Mouse (Mus musculus) MEL (cell line): ENCODE results near the gene Eef2. TPM values are rescaled to one million over a fixed set of nuclear protein-coding genes. Genes with fewer than 3 reads are reported as not detected.

Experiments used
- DNase-seq: peaks from one replicate; pipeline ENCODE4 v3.0.0; 2011; ENCODE audit warnings: low read depth, low spot score
- H3K27ac ChIP-seq: 2 replicates; pipeline ENCODE4 v1.5.1; 2012; ENCODE audit warnings: low read depth, mild to moderate bottlenecking, control low read depth, low read length, moderate library complexity; ENCODE audit not compliant: control insufficient read depth
- H3K27me3 ChIP-seq, 2 experiments: fragments of 150-350 bp in 1 of 2; sonication (generic) in 1 of 2; 2 replicates each; pipeline ENCODE4 v1.6.1; 2012; ENCODE audit warnings: low read length in 2 of 2, mild to moderate bottlenecking in 2 of 2, improper control_type of control experiment in 1 of 2, moderate library complexity in 1 of 2; ENCODE audit not compliant: insufficient read depth in 2 of 2, control insufficient read depth in 1 of 2
- H3K36me3 ChIP-seq, 2 experiments: 2 replicates each; pipeline ENCODE4 v1.6.1; 2012 to 2014; ENCODE audit warnings: low read length in 2 of 2, improper control_type of control experiment in 1 of 2, inconsistent platforms in 1 of 2, mild to moderate bottlenecking in 1 of 2; ENCODE audit not compliant: insufficient read depth in 2 of 2, control insufficient read depth in 1 of 2
- H3K4me1 ChIP-seq, 2 experiments: fragments of 150-350 bp in 1 of 2; sonication (generic) in 1 of 2; 2 replicates each; pipeline ENCODE4 v1.6.1; 2012; ENCODE audit warnings: low read length in 2 of 2, improper control_type of control experiment in 1 of 2, mild to moderate bottlenecking in 1 of 2; ENCODE audit not compliant: insufficient read depth in 2 of 2, control insufficient read depth in 1 of 2
- H3K4me3 ChIP-seq, 2 experiments: fragments of 150-350 bp in 1 of 2; sonication (generic) in 1 of 2; 2 replicates each; pipeline ENCODE4 v1.5.1; 2012; ENCODE audit warnings: low read depth in 2 of 2, low read length in 2 of 2, mild to moderate bottlenecking in 2 of 2, moderate library complexity in 2 of 2, control low read depth in 1 of 2, improper control_type of control experiment in 1 of 2; ENCODE audit not compliant: control insufficient read depth in 1 of 2, insufficient read depth in 1 of 2
- H3K79me2 ChIP-seq: 2 replicates; pipeline ENCODE4 v1.6.1; 2012; ENCODE audit warnings: mild to moderate bottlenecking, low read length, moderate library complexity; ENCODE audit not compliant: control insufficient read depth, poor library complexity, insufficient read depth
- H3K9ac ChIP-seq: 2 replicates; pipeline ENCODE4 v1.6.1; 2012; ENCODE audit warnings: low read depth, mild to moderate bottlenecking, control low read depth, low read length, moderate library complexity; ENCODE audit not compliant: control insufficient read depth, poor library complexity, severe bottlenecking
- H3K9me3 ChIP-seq: fragments of 150-350 bp; sonication (generic); replicated peaks from 2 replicates; pipeline ENCODE4 v1.6.1; 2012; ENCODE audit warnings: mild to moderate bottlenecking, low read length, improper control_type of control experiment, moderate library complexity; ENCODE audit not compliant: insufficient read depth
- BHLHE40 ChIP-seq: IDR thresholded peaks from 2 replicates; pipeline ENCODE4 v1.6.1; 2012; ENCODE audit warnings: low read depth, mild to moderate bottlenecking, inconsistent platforms, low read length, improper control_type of control experiment, borderline replicate concordance
- CTCF ChIP-seq, 3 experiments: IDR thresholded peaks in 2 of 3; conservative IDR thresholded peaks in 1 of 3; 2 replicates each; pipeline ENCODE4 v1.5.1; 2011 to 2012; ENCODE audit warnings: low read length in 3 of 3, low read depth in 2 of 3, mild to moderate bottlenecking in 2 of 3, improper control_type of control experiment in 1 of 3, inconsistent platforms in 1 of 3, mixed read lengths in 1 of 3, moderate library complexity in 1 of 3; ENCODE audit not compliant: control insufficient read depth in 1 of 3, insufficient read depth in 1 of 3, poor library complexity in 1 of 3, severe bottlenecking in 1 of 3
- E2F4 ChIP-seq: IDR thresholded peaks from 2 replicates; pipeline ENCODE4 v1.6.1; 2011; ENCODE audit warnings: low read depth, low read length, improper control_type of control experiment, borderline replicate concordance
- GABPA ChIP-seq: IDR thresholded peaks from 2 replicates; pipeline ENCODE4 v1.6.1; 2012; ENCODE audit warnings: low read depth, mild to moderate bottlenecking, inconsistent platforms, low read length, improper control_type of control experiment, moderate library complexity
- GATA1 ChIP-seq: IDR thresholded peaks from 2 replicates; pipeline ENCODE4 v1.6.1; 2011; ENCODE audit warnings: low read depth, low read length, improper control_type of control experiment
- HCFC1 ChIP-seq: IDR thresholded peaks from 2 replicates; pipeline ENCODE4 v1.6.1; 2012; ENCODE audit warnings: low read depth, mild to moderate bottlenecking, inconsistent platforms, low read length, improper control_type of control experiment, moderate library complexity
- KAT2A ChIP-seq: conservative IDR thresholded peaks from 2 replicates; pipeline ENCODE4 v1.6.1; 2012; ENCODE audit warnings: low read depth, low read length, improper control_type of control experiment, inconsistent platforms
- MEF2A ChIP-seq: IDR thresholded peaks from 2 replicates; pipeline ENCODE4 v1.6.1; 2014; ENCODE audit warnings: low read depth, mild to moderate bottlenecking, inconsistent platforms, low read length, improper control_type of control experiment; ENCODE audit not compliant: poor library complexity, insufficient replicate concordance, severe bottlenecking; ENCODE audit errors: extremely low read depth
- MXI1 ChIP-seq: IDR thresholded peaks from 2 replicates; pipeline ENCODE4 v1.6.1; 2011; ENCODE audit warnings: mild to moderate bottlenecking, low read depth, low read length, improper control_type of control experiment
- MYB ChIP-seq: IDR thresholded peaks from 2 replicates; pipeline ENCODE4 v1.6.1; 2011; ENCODE audit warnings: mild to moderate bottlenecking, low read depth, low read length, improper control_type of control experiment
- MYC ChIP-seq: IDR thresholded peaks from 2 replicates; pipeline ENCODE4 v1.6.1; 2011; ENCODE audit warnings: low read depth, mild to moderate bottlenecking, low read length, improper control_type of control experiment, moderate library complexity
- POLR2AphosphoS2 ChIP-seq: IDR thresholded peaks from 2 replicates; pipeline ENCODE4 v1.6.1; 2011; ENCODE audit warnings: low read length, improper control_type of control experiment
- POLR2AphosphoS5 ChIP-seq: IDR thresholded peaks from 2 replicates; pipeline ENCODE4 v1.6.1; 2012; ENCODE audit warnings: low read depth, borderline replicate concordance, mild to moderate bottlenecking, inconsistent platforms, low read length, moderate library complexity, mixed read lengths
- SIN3A ChIP-seq: IDR thresholded peaks from 2 replicates; pipeline ENCODE4 v1.6.1; 2012; ENCODE audit warnings: low read length, improper control_type of control experiment, inconsistent platforms
- TBP ChIP-seq: IDR thresholded peaks from 2 replicates; pipeline ENCODE4 v1.8.0; 2011; ENCODE audit warnings: low read depth, low read length, improper control_type of control experiment
- TCF12 ChIP-seq: IDR thresholded peaks from 2 replicates; pipeline ENCODE4 v1.6.1; 2014; ENCODE audit warnings: low read depth, mild to moderate bottlenecking, inconsistent platforms, low read length, improper control_type of control experiment, moderate library complexity
- UBTF ChIP-seq: IDR thresholded peaks from 2 replicates; pipeline ENCODE4 v1.6.1; 2012; ENCODE audit warnings: low read depth, mild to moderate bottlenecking, inconsistent platforms, low read length, improper control_type of control experiment, moderate library complexity, borderline replicate concordance; ENCODE audit not compliant: insufficient read depth
- USF1 ChIP-seq: IDR thresholded peaks from 2 replicates; pipeline ENCODE4 v1.6.1; 2014; ENCODE audit warnings: low read depth, mild to moderate bottlenecking, inconsistent platforms, low read length, improper control_type of control experiment, moderate library complexity
- USF2 ChIP-seq, 2 experiments: IDR thresholded peaks; 2 replicates each; pipeline ENCODE4 v1.6.1; 2011 to 2012; ENCODE audit warnings: improper control_type of control experiment in 2 of 2, low read length in 2 of 2, borderline replicate concordance in 1 of 2, inconsistent platforms in 1 of 2, low read depth in 1 of 2, mild to moderate bottlenecking in 1 of 2; ENCODE audit not compliant: insufficient read depth in 1 of 2
- ZKSCAN1 ChIP-seq: IDR thresholded peaks from 2 replicates; pipeline ENCODE4 v1.6.1; 2012; ENCODE audit warnings: low read depth, mild to moderate bottlenecking, inconsistent platforms, low read length, improper control_type of control experiment, moderate library complexity
- ZMIZ1 ChIP-seq: IDR thresholded peaks from 2 replicates; pipeline ENCODE4 v1.6.1; 2012; ENCODE audit warnings: low read depth, mild to moderate bottlenecking, inconsistent platforms, low read length, improper control_type of control experiment, moderate library complexity
- polyA plus RNA-seq, 2 experiments: library from polyadenylated mRNA; stranded (reverse) in 1 of 2; unstranded in 1 of 2; fragments of >175 nt in 1 of 2; fragments of >200 nt in 1 of 2; gene quantifications; 2 replicates each; pipeline versions ENCODE4 v1.2.1 to v1.2.4; 2012; ENCODE audit warnings: low replicate concordance in 2 of 2, low read depth in 1 of 2; ENCODE audit not compliant: insufficient read length in 2 of 2, insufficient read depth in 1 of 2, missing spikeins in 1 of 2
- total RNA-seq: library from RNA; depleted of rRNA; stranded (reverse); fragments of 300-350 nt; gene quantifications from 2 replicates; pipeline ENCODE4 v1.2.3, GENCODE M21; 2012

The Eef2 gene
- total and polyA plus RNA-seq, 3 experiments = 2,863 to 4,586 (median 3,442) TPM

DNA sequence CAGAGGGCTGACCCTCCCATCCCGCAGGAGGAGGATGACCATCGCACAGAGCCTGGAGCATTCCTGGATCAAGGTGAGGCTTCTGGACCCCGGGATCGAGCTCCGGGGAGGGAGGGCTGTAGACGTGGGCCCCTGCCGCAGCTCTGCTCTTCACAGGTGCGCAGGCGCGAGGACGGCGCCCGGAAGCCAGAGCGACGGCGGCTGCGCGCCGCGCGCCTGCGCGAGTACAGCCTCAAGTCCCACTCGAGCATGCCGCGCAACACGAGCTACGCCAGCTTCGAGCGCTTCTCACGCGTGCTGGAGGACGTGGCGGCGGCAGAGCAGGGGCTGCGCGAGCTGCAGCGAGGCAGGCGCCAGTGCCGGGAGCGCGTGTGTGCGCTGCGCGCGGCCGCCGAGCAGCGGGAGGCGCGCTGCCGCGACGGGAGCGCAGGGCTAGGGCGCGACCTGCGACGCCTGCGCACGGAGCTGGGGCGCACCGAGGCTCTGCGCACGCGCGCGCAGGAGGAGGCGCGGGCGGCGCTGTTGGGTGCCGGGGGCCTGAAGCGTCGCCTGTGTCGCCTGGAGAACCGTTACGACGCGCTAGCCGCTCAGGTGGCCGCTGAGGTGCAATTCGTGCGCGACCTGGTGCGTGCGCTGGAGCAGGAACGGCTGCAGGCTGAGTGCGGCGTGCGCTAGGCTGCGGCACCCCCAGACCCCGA lies 16.0 kb downstream of the Eef2 start (continued):
- no peak for TF ChIP-seq ZKSCAN1
- no peak for TF ChIP-seq TBP
- peak; percentile 79 for TF ChIP-seq ZMIZ1
- TF ChIP-seq BHLHE40 = no peak
- TF ChIP-seq UBTF = no peak
- peak; percentile 52 for TF ChIP-seq MXI1
- TF ChIP-seq MYC = peak; percentile 67; the same call in 1 of the 2 replicates
- peak; percentile 89 for TF ChIP-seq POLR2AphosphoS2
- no peak for TF ChIP-seq E2F4
- peak; percentile 26 for TF ChIP-seq TCF12
- TF ChIP-seq MEF2A = no peak
- peak; percentile 47; the same call in 1 of the 2 replicates for TF ChIP-seq SIN3A

DNA sequence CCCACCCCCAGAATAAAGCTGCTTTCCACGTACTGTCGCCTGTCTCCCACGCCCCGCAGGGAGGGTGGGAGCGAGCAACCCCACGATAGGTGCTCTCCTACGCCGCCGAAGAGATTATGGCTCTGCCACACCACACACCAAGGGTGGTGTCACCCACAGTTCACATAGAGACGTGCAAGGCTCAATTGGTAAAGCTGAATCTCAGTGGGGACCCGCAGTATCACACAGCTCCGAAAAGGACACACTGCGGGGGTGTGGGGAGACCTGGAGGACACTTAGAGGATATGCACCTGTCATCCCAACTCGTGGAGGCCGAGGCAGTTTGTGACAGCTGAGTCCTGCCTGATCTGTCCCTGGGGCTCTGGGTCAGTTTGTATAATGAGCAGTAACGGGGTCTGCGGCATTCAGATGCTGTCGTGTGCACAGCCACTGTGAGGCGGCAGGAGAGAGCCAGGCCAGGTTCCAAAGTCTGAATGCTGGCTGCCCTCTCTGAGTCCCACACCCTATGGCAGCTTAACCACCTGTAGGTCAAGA lies 16.6 kb downstream of the Eef2 start:
- no peaks in the 10 kb centered on the region for H3K9me3 ChIP-seq
- peak overlapping the region; percentile 40 to 43 for H3K4me3 ChIP-seq
- H3K36me3 ChIP-seq = no peaks in the 10 kb centered on the region
- H3K27me3 ChIP-seq = no peaks in the 10 kb centered on the region
- TF ChIP-seq POLR2AphosphoS2 (peak; percentile 79), ZMIZ1 (peak; percentile 2; the same call in 1 of the 2 replicates), HCFC1 (no peak)
- peaks cover 0 to 14% of the 10 kb centered on the region in 2 experiments; a peak in 2 of 4 replicates for H3K4me1 ChIP-seq
- peak overlapping the region; percentile 59 for H3K9ac ChIP-seq
- peak overlapping the region; percentile 14 for H3K27ac ChIP-seq
- DNase-seq = no peak
- peaks cover 3% of the 10 kb centered on the region; the same call in 1 of the 2 replicates for H3K79me2 ChIP-seq

DNA sequence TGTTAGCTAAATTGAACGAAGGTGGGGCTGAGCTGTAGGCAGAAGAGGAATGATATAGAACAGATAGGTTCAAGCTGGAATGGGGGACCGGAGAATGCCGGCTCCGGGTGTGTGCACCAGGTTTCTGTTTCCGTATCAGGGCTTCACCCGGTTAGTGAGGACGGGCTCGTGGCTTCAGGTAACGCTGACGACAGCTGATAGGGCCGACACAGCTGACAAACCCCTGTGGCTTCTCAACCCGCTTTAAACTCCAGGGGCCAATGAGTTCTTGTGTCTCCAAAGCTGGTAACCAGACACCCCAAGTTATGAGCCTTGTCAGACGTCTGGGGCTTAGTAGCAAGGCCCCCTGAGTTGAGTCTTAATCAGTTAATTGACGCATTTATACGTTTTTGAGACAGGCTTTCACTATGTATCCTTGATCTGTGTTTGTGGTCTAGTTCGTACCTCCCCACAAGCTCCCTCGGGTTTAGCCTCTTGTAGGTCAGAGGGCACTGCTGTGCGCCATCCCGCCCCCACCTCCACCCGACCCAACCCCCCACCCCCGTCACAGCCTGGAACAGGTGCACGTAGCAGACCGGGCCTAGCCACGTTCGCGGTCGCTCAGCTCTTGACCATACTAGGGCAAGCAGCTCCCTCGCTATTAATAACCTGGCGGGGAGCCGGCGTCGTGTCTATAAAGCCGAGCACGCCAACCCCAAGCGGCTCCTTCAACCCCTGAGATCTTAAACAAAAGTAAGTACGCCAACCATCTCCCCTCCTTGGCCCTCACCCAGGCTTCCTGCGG lies 17.8 kb downstream of the Eef2 start:
- H3K27me3 ChIP-seq = no peaks in the 10 kb centered on the region
- H3K36me3 ChIP-seq = no peaks in the 10 kb centered on the region
- peaks cover 3% of the 10 kb centered on the region; the same call in 1 of the 2 replicates for H3K79me2 ChIP-seq
- peaks cover 0 to 14% of the 10 kb centered on the region in 2 experiments; a peak in 2 of 4 replicates for H3K4me1 ChIP-seq
- H3K9ac ChIP-seq = no peak overlapping the region
- TF ChIP-seq USF2 (IDR thresholded peaks at IDR 0.05; ENCODE audit: borderline replicate concordance in 1 of 2, insufficient read depth in 1 of 2, low read depth in 1 of 2, low read length in 2 of 2) (no peak), CTCF (IDR thresholded peaks at IDR 0.05 in 2 of 3, conservative IDR thresholded peaks at IDR 0.05 in 1 of 3; ENCODE audit: control insufficient read depth in 1 of 3, insufficient read depth in 1 of 3, low read depth in 2 of 3, low read length in 3 of 3, poor library complexity in 1 of 3, severe bottlenecking in 1 of 3) (no peak), MYB (no peak), GABPA (no peak), POLR2AphosphoS5 (no peak), KAT2A (no peak), E2F4 (no peak), USF1 (no peak), GATA1 (no peak)
- no peak overlapping the region for H3K4me3 ChIP-seq
- H3K9me3 ChIP-seq = no peaks in the 10 kb centered on the region
- no peak overlapping the region for H3K27ac ChIP-seq
- no peak for DNase-seq
